Mouse (Mus musculus): ENCODE measurements around the gene Cd72. TPM values are rescaled to one million over a fixed set of nuclear protein-coding genes. Genes with fewer than 3 reads are reported as not detected.
"Not testable (repeated sequence)": the region's sequence is repeated elsewhere in the genome, so short reads cannot be mapped to it uniquely, and the experiment has no call there.

The Cd72 gene
- total RNA-seq (2017), result 293 and 313 TPM in 2 replicates

GRCm38 (mm10) chr4:43454041-43454836, at the start of gene Cd72:
Cd72 (minus strand) TSS chr4:43454628.
- ATAC-seq (ENCODE audit: extremely low read depth, insufficient number of reproducible peaks, low FRiP score, poor library complexity, severe bottlenecking), result peak; percentile 72

DNA sequence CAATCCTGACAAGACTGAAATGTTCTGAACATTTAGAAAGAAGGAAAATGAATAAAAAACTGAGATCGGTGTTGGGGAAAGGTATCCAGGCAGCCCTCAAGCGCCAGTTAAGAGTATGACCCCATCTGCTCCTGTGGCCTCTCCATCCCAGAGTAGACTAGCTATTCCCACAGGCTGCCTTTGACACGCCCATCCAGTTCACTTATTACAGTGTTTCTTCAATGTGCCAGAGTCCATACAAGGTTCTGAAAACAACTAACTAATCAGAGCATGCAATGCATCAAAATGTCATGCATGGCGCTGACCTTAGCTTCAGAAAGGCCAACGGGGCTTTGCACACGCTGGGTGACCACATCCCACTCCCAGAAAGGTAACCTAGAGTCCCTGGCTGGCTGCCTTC, 49.1 kb upstream of the Cd72 start:
- ATAC-seq (ENCODE audit: extremely low read depth, insufficient number of reproducible peaks, low FRiP score, poor library complexity, severe bottlenecking), result no peak

DNA sequence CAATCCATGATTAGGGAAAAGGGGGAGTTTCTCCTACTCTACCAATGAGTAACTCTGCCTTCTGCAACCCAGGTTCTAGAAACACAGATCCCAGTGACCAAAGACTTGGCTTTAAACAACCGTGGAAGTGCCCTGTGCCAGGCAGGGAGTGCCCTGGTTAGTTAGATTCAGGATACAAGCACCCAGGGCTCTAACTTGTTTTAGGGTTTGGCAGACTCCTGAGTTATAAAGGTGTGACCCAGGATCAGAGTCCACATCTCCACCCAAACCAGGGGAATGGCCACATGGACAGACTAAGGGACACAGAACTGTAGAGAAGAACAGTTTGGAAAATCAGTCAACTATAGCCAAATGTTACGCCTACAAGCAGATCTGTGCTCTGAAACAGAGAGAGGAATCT, 48.6 kb upstream of the Cd72 start:
- no peak for ATAC-seq (ENCODE audit: extremely low read depth, insufficient number of reproducible peaks, low FRiP score, poor library complexity, severe bottlenecking)

DNA sequence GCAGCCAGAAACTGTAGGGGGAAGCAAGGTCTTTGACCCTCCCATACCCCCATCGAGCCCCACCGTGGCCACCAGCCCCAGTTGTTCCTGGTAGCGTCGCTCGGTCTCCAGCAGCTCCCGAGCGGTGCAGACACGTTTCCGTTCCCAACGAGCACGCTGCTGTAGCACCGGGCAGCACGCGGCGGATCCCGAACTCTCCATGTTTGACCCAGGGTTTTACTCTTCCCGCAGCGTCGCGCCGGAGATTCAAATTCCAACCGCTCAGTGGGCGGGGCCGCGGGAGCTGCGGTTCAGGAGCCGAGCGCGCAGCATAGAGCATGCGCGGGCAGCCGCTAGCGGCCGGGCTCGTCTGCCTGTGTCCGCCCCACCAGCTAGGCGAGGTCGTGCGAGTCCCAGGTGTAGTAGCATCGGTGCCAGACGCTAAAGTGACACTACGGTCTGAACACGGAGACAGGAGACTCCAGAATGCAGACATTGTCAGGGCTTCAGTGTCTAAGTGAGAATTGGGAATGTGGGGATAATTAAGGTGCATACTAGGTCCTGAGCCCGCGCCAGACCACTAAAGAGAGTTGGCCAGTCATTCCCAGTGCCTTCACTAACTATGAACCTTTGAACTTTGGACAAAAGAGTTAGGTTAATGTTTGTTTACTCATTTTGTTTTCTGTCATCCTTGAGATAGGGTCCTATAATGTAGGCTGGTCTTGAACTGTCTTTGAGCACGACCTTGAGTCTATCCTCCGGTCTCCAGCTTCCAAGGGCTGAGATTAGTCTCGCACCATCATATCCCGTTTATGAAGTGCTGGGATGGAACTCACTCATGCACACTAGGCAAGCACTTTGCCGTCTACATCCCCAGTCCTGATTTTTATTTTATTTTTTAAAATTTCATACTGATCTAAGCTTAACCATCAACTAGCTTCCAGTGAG, 45.2 kb upstream of the Cd72 start, which contains the start of gene Arhgef39:
Gene Arhgef39, minus strand, starts transcription at position 289 of the 927 bp plus-strand sequence.
- ATAC-seq (ENCODE audit: extremely low read depth, insufficient number of reproducible peaks, low FRiP score, poor library complexity, severe bottlenecking), result peak; percentile 37; the same call in 1 of the 2 replicates

DNA sequence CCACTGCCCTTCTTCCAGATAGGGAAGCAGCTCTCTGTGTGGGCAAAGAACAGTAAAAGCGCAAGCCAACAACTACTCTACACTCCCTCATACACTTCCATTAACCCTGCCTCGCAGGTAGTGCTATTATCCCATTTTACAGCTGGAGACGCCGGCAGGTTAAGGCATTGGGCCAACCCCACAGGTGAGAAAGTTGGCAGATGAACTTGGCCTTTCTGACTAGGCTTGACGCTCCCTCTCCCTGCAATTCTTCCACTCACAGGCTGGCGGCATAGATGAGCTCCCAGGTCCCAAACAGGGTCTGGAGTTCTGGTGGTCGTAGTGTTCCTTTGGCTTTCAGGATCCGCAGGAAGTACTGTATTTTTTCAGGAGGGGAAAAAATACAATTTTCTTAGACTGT, 44.6 kb upstream of the Cd72 start:
- peak; percentile 17 for ATAC-seq (ENCODE audit: extremely low read depth, insufficient number of reproducible peaks, low FRiP score, poor library complexity, severe bottlenecking)

- no peak for ATAC-seq (ENCODE audit: extremely low read depth, insufficient number of reproducible peaks, low FRiP score, poor library complexity, severe bottlenecking)
These were observed 43.5 kb upstream of the Cd72 start for GRCm38 (mm10) chr4:43497946-43498345.

DNA sequence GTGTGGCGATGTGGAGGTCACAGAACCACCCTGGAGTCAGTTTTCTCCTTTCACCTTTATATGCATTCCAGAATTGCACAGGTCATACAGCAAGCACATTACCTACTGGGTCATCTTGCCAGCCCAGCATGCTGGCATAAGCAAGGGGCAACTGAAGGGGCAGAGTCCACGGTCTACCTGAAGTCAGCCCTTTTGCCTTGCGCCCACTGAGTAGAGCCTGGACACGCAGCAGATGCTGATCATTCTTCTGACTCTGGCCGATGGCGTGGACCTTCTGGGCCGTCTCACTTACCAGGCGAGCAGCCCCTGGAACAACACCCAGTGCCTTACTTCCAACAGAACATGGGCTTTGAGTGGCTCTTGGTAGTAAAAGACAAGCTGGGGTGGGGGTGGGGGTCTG, 43.0 kb upstream of the Cd72 start:
- no peak for ATAC-seq (ENCODE audit: extremely low read depth, insufficient number of reproducible peaks, low FRiP score, poor library complexity, severe bottlenecking)

- ATAC-seq (ENCODE audit: extremely low read depth, insufficient number of reproducible peaks, low FRiP score, poor library complexity, severe bottlenecking), result no peak
These were observed 42.2 kb upstream of the Cd72 start for GRCm38 (mm10) chr4:43496587-43496986.

GRCm38 (mm10) chr4:43493846-43494240, 39.4 kb upstream of the Cd72 start:
- no peak for ATAC-seq (ENCODE audit: extremely low read depth, insufficient number of reproducible peaks, low FRiP score, poor library complexity, severe bottlenecking)

DNA sequence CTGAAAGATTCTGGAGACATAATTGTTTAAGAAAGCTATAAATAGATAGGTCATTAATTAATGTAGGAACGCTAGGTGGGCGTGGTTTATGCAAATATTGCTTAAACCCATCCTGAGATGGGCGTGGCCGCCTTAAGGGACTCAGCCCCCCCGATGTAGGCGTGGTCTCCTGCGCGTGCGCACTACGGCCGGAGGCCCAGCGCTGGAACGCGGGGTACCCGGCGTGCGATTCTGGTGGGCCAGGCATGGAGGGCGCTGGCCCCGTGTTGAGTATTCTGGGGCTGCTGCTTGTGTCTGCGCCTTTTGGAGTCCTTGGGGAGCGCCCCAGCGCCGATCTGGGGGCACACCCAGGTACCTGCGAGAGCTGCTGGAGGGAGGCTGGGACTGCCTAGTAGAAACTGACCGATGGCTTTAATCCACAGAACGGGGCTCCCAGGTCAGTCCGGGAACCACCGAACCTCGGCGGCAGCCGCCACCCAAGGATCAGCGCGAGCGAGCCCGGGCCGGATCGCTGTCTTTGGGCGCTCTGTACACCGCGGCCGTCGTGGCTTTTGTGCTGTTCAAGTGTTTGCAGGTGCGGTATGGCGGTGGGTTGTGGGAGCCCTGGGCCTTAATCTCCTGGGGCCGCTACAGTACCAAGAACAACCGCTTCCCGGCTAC, 38.9 kb upstream of the Cd72 start:
- ATAC-seq (ENCODE audit: extremely low read depth, insufficient number of reproducible peaks, low FRiP score, poor library complexity, severe bottlenecking), result peak; percentile 54

GRCm38 (mm10) chr4:43492821-43493185, 38.4 kb upstream of the Cd72 start, which contains the start of gene Ccdc107:
Ccdc107 (plus strand) TSS chr4:43492900.
- ATAC-seq (ENCODE audit: extremely low read depth, insufficient number of reproducible peaks, low FRiP score, poor library complexity, severe bottlenecking), result peak; percentile 90

DNA sequence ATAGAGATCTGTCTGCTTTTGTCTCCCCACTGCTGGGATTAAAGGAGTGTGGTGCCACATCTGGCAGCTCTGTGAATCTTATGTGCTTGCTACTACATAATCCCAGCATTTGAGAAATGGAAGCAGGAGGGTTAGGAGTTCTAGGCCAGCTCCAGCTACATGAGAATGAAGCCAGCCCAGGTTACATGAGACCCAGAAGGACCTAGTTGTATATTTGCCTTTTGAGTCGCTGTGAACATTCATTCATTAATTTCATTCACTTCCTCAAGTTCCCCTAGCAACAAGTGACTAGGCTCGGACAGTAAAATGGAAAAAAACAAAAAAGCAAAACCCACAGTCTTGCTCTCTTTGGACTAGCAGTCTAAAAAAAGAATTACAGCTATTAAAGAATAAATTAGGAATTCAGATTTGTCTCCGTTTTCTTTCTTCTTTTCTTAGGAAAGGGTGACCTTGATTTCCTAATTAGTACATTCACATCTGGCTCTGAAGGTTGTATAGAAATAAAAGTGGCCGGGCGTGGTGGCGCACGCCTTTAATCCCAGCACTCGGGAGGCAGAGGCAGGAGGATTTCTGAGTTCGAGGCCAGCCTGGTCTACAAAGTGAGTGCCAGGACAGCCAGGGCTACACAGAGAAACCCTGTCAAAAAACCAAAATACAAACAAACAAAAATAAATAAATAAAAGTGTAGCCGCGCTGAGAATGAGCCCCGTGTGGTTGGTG, 37.8 kb upstream of the Cd72 start:
- no peak for ATAC-seq (ENCODE audit: extremely low read depth, insufficient number of reproducible peaks, low FRiP score, poor library complexity, severe bottlenecking)

DNA sequence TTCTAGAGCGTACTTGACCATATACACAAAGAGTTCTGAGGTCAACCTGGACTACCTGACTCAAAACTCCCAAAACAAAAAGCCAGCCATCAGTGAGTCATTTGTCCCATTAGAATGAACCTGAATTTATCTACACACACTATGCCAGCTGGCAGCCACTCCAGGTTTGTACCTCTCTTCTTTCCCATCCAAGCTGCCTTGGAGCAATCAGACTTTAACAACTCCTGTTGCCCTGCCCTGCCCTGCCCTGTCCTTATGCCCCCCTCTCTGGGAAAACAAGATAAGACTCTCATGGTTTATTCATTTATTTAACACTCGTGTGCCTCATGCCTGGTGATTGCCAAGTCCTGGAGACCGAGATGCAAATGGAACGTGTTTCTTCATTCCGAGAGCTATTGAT, 36.4 kb upstream of the Cd72 start:
- ATAC-seq (ENCODE audit: extremely low read depth, insufficient number of reproducible peaks, low FRiP score, poor library complexity, severe bottlenecking), result no peak

- no peak for ATAC-seq (ENCODE audit: extremely low read depth, insufficient number of reproducible peaks, low FRiP score, poor library complexity, severe bottlenecking)
These were observed 35.2 kb upstream of the Cd72 start for GRCm38 (mm10) chr4:43489611-43490010.

DNA sequence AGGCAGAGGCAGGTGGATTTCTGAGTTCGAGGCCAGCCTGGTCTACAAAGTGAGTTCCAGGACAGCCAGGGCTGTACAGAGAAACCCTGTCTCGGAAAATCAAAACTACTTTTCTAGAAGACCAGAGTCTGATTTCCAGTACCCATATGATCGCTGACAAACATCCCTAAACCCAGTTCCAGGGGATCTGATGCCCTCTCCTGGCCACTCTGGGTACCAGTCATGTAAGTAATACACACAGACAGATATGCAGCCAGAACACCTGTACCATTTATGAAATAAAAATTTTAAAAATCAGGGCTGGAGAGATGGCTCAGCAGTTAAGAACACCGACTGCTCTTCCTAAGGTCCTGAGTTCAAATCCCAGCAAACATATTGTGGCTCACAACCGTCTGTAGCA, 31.2 kb upstream of the Cd72 start:
- not testable (repeated sequence) for ATAC-seq (ENCODE audit: extremely low read depth, insufficient number of reproducible peaks, low FRiP score, poor library complexity, severe bottlenecking)

- no peak for ATAC-seq (ENCODE audit: extremely low read depth, insufficient number of reproducible peaks, low FRiP score, poor library complexity, severe bottlenecking)
These were observed 29.2 kb upstream of the Cd72 start, which contains the start of gene Sit1 for GRCm38 (mm10) chr4:43483535-43484091. Sit1 (minus strand) TSS chr4:43483734.

DNA sequence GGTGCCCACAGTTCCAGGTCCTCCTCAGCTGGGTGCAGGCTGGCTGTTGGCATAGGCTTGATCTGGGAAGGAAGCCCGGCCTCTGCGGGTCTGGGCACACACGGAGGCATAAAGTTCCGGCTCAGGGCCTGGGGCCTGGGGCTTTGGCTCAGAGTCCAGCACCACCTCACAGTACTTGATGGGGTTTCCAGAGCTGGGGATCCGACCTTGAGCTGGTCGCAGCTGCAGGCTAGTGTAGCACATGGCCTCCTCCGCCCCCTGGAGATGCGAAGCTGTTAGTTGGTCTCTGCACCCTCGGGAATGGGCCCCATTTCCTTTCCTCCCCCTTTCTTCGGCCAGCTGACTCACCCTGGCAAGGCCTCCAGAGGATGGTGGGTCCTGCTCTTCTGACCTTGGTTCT, 28.2 kb upstream of the Cd72 start:
- no peak for ATAC-seq (ENCODE audit: extremely low read depth, insufficient number of reproducible peaks, low FRiP score, poor library complexity, severe bottlenecking)

DNA sequence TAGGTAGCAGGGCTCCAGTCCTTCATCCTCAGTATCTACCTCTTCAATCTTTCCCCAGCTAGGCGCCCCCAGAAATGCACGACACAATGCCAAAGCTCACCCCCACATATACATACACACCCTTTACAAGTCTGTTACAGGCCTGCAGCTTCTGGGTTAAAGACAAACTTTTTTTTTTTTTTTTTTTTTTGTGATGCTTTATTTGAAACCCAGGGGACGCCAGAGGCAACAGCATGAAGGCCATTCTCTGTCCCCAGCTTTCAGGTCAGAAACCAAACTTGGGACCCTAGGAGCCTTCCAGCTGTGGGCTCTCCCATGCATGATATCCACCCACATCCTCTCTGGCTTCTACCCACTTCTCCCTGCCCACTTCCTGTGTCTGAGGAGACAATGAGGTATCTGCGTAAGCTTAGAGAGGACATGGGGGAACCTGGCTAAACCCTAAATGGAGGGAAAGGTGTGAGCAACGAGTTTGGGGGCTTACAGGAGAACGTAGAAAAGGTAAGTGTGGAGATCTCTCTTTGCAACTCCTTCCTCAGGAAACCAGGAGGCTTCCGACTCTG, 27.5 kb upstream of the Cd72 start:
- ATAC-seq (ENCODE audit: extremely low read depth, insufficient number of reproducible peaks, low FRiP score, poor library complexity, severe bottlenecking), result peak; percentile 30; the same call in 1 of the 2 replicates

All from neutrophil, adult 5-6 weeks (primary cell).